Mouse (Mus musculus): Measurements from ENCODE around the gene Tnf. TPM values are rescaled to one million over a fixed set of nuclear protein-coding genes. Genes with fewer than 3 reads are reported as not detected.

Tnf gene
- total RNA-seq, 1 experiment, result 0.22 TPM

GRCm38 (mm10) chr17:35232659-35233058, 30.9 kb upstream of the Tnf start:
- H3K36me3 ChIP-seq (ENCODE audit: control insufficient read depth, insufficient read depth, low read length, poor library complexity, severe bottlenecking), result peaks cover 19% of the 10 kb centered on the region
- no peak for TF ChIP-seq HCFC1 (IDR thresholded peaks at IDR 0.05; ENCODE audit: borderline replicate concordance, insufficient read depth, low read length)
- TF ChIP-seq CHD2 (IDR thresholded peaks at IDR 0.05; ENCODE audit: low read depth, low read length), result no peak
- TF ChIP-seq ZC3H11A (IDR thresholded peaks at IDR 0.05; ENCODE audit: borderline replicate concordance, low read depth, low read length), result no peak
- TF ChIP-seq ZNF384 (IDR thresholded peaks at IDR 0.05; ENCODE audit: low read depth, low read length), result no peak
- no peak for TF ChIP-seq MAFK (IDR thresholded peaks at IDR 0.05; ENCODE audit: insufficient read depth, low read depth, low read length)
- no peak overlapping the region for H3K27ac ChIP-seq (ENCODE audit: insufficient read depth, low read depth, low read length, poor library complexity, severe bottlenecking)
- H3K4me3 ChIP-seq (ENCODE audit: insufficient read depth in 1 of 2, low read depth in 1 of 2, low read length in 2 of 2, poor library complexity in 1 of 2, severe bottlenecking in 1 of 2), result no peak overlapping the region
- no peaks in the 10 kb centered on the region for H3K9me3 ChIP-seq (ENCODE audit: control insufficient read depth, insufficient read depth, low read depth, low read length)
- H3K4me1 ChIP-seq (ENCODE audit: control insufficient read depth in 2 of 2, insufficient read depth in 2 of 2, low read length in 2 of 2, poor library complexity in 1 of 2), result peaks cover 0 to 2% of the 10 kb centered on the region in 2 experiments; a peak in 1 of 4 replicates
- in situ Hi-C loops (cut with MboI; ENCODE audit: low sequenced_read_pairs in 2 of 2, unreplicated experiment in 2 of 2), result loop anchor here (5.0 kb wide), 1 partner anchor 65 kb away; no protein-coding TSS in a partner anchor
- no peak for DNase-seq (ENCODE audit: low read depth, low spot score)
- H3K9ac ChIP-seq (ENCODE audit: insufficient read depth, low read depth, low read length, poor library complexity, severe bottlenecking), result peak overlapping the region; percentile 35; the same call in 1 of the 2 replicates

- peaks cover 0 to 2% of the 10 kb centered on the region in 2 experiments; a peak in 1 of 4 replicates for H3K4me1 ChIP-seq (ENCODE audit: control insufficient read depth in 2 of 2, insufficient read depth in 2 of 2, low read length in 2 of 2, poor library complexity in 1 of 2)
- in situ Hi-C loops (cut with MboI; ENCODE audit: low sequenced_read_pairs in 2 of 2, unreplicated experiment in 2 of 2), result loop anchor here (5.0 kb wide), 1 partner anchor 65 kb away; no protein-coding TSS in a partner anchor
- H3K4me3 ChIP-seq (ENCODE audit: insufficient read depth in 1 of 2, low read depth in 1 of 2, low read length in 2 of 2, poor library complexity in 1 of 2, severe bottlenecking in 1 of 2), result peak overlapping the region in 1 of 2 experiments; percentile 21; a peak in 1 of 4 replicates
- no peaks in the 10 kb centered on the region for H3K9me3 ChIP-seq (ENCODE audit: control insufficient read depth, insufficient read depth, low read depth, low read length)
- H3K27ac ChIP-seq (ENCODE audit: insufficient read depth, low read depth, low read length, poor library complexity, severe bottlenecking), result no peak overlapping the region
- H3K9ac ChIP-seq (ENCODE audit: insufficient read depth, low read depth, low read length, poor library complexity, severe bottlenecking), result peak overlapping the region; percentile 35; the same call in 1 of the 2 replicates
- peak; percentile 74 for TF ChIP-seq ZC3H11A (IDR thresholded peaks at IDR 0.05; ENCODE audit: borderline replicate concordance, low read depth, low read length)
- no peak for TF ChIP-seq MAFK (IDR thresholded peaks at IDR 0.05; ENCODE audit: insufficient read depth, low read depth, low read length)
- 0 out of 2 replicates have a peak, but pooled peaks have one; percentile 33 for TF ChIP-seq ZNF384 (IDR thresholded peaks at IDR 0.05; ENCODE audit: low read depth, low read length)
- no peak for TF ChIP-seq CHD2 (IDR thresholded peaks at IDR 0.05; ENCODE audit: low read depth, low read length)
- no peak for TF ChIP-seq HCFC1 (IDR thresholded peaks at IDR 0.05; ENCODE audit: borderline replicate concordance, insufficient read depth, low read length)
- peak; percentile 81 for DNase-seq (ENCODE audit: low read depth, low spot score)
- H3K36me3 ChIP-seq (ENCODE audit: control insufficient read depth, insufficient read depth, low read length, poor library complexity, severe bottlenecking), result peaks cover 19% of the 10 kb centered on the region
Observed at GRCm38 (mm10) chr17:35232043-35232442, 30.2 kb upstream of the Tnf start.

GRCm38 (mm10) chr17:35231022-35231421, 29.2 kb upstream of the Tnf start:
- DNase-seq (ENCODE audit: low read depth, low spot score), result no peak
- in situ Hi-C loops (cut with MboI; ENCODE audit: low sequenced_read_pairs in 2 of 2, unreplicated experiment in 2 of 2), result loop anchor here (5.0 kb wide), 1 partner anchor 64 kb away; no protein-coding TSS in a partner anchor
- no peak overlapping the region for H3K9ac ChIP-seq (ENCODE audit: insufficient read depth, low read depth, low read length, poor library complexity, severe bottlenecking)
- no peak overlapping the region for H3K27ac ChIP-seq (ENCODE audit: insufficient read depth, low read depth, low read length, poor library complexity, severe bottlenecking)
- peaks cover 19% of the 10 kb centered on the region for H3K36me3 ChIP-seq (ENCODE audit: control insufficient read depth, insufficient read depth, low read length, poor library complexity, severe bottlenecking)
- H3K4me3 ChIP-seq (ENCODE audit: insufficient read depth in 1 of 2, low read depth in 1 of 2, low read length in 2 of 2, poor library complexity in 1 of 2, severe bottlenecking in 1 of 2), result no peak overlapping the region
- no peaks in the 10 kb centered on the region for H3K9me3 ChIP-seq (ENCODE audit: control insufficient read depth, insufficient read depth, low read depth, low read length)
- TF ChIP-seq ZNF384 (IDR thresholded peaks at IDR 0.05; ENCODE audit: low read depth, low read length) (no peak), ZC3H11A (IDR thresholded peaks at IDR 0.05; ENCODE audit: borderline replicate concordance, low read depth, low read length) (no peak), HCFC1 (IDR thresholded peaks at IDR 0.05; ENCODE audit: borderline replicate concordance, insufficient read depth, low read length) (no peak), CHD2 (IDR thresholded peaks at IDR 0.05; ENCODE audit: low read depth, low read length) (no peak), MAFK (IDR thresholded peaks at IDR 0.05; ENCODE audit: insufficient read depth, low read depth, low read length) (no peak)
- H3K4me1 ChIP-seq (ENCODE audit: control insufficient read depth in 2 of 2, insufficient read depth in 2 of 2, low read length in 2 of 2, poor library complexity in 1 of 2), result peaks cover 0 to 2% of the 10 kb centered on the region in 2 experiments; a peak in 1 of 4 replicates

GRCm38 (mm10) chr17:35226561-35227046, 24.8 kb upstream of the Tnf start:
- Histone ChIP-seq H3K9ac (ENCODE audit: insufficient read depth, low read depth, low read length, poor library complexity, severe bottlenecking) (no peak overlapping the region), H3K4me1 (ENCODE audit: control insufficient read depth in 2 of 2, insufficient read depth in 2 of 2, low read length in 2 of 2, poor library complexity in 1 of 2) (no peaks in the 10 kb centered on the region), H3K27ac (ENCODE audit: insufficient read depth, low read depth, low read length, poor library complexity, severe bottlenecking) (no peak overlapping the region), H3K36me3 (ENCODE audit: control insufficient read depth, insufficient read depth, low read length, poor library complexity, severe bottlenecking) (peaks cover 21% of the 10 kb centered on the region), H3K9me3 (ENCODE audit: control insufficient read depth, insufficient read depth, low read depth, low read length) (no peaks in the 10 kb centered on the region), H3K4me3 (ENCODE audit: insufficient read depth in 1 of 2, low read depth in 1 of 2, low read length in 2 of 2, poor library complexity in 1 of 2, severe bottlenecking in 1 of 2) (no peak overlapping the region)
- in situ Hi-C loops (cut with MboI; ENCODE audit: low sequenced_read_pairs in 2 of 2, unreplicated experiment in 2 of 2), result no loop called here
- TF ChIP-seq ZNF384 (IDR thresholded peaks at IDR 0.05; ENCODE audit: low read depth, low read length) (no peak), CHD2 (IDR thresholded peaks at IDR 0.05; ENCODE audit: low read depth, low read length) (no peak), MAFK (IDR thresholded peaks at IDR 0.05; ENCODE audit: insufficient read depth, low read depth, low read length) (no peak), HCFC1 (IDR thresholded peaks at IDR 0.05; ENCODE audit: borderline replicate concordance, insufficient read depth, low read length) (no peak), ZC3H11A (IDR thresholded peaks at IDR 0.05; ENCODE audit: borderline replicate concordance, low read depth, low read length) (no peak)
- no peak for DNase-seq (ENCODE audit: low read depth, low spot score)
